Mouse (Mus musculus): Measurements from ENCODE around the gene Manbal.

- no peak for TF ChIP-seq CTCF (conservative IDR thresholded peaks at IDR 0.05; ENCODE audit: insufficient read depth, insufficient read length, low read depth, low read length)
- no peak for TF ChIP-seq POLR2A (IDR thresholded peaks at IDR 0.05; ENCODE audit: low read depth, low read length)
Measured at GRCm38 (mm10) chr2:157428351-157429139, 61.2 kb downstream of the Manbal start.

Data from kidney, adult 2 months (tissue).